Mouse (Mus musculus) T-helper 2 cell (primary cell): ENCODE measurements around the gene Chac1.

Experiments
- in situ Hi-C: fragments of 300-600 bp; cut with MboI, MseI; formaldehyde crosslinking; loops from one replicate; pipeline ENCODE4 v1.15.1; 2025; ENCODE audit warnings: high pct_unique_total_duplicates

The Chac1 gene

GRCm38 (mm10) chr2:119377286-119377685 is 26.3 kb downstream of the Chac1 start:
- in situ Hi-C loops = no loop called here

GRCm38 (mm10) chr2:119377826-119378225 is 26.8 kb downstream of the Chac1 start:
- in situ Hi-C loops = no loop called here

GRCm38 (mm10) chr2:119379455-119379854 is 28.4 kb downstream of the Chac1 start:
- in situ Hi-C loops = no loop called here

- in situ Hi-C loops = no loop called here
Observed at GRCm38 (mm10) chr2:119388266-119388665, 37.2 kb downstream of the Chac1 start.

GRCm38 (mm10) chr2:119389992-119390391 is 39.0 kb downstream of the Chac1 start:
- in situ Hi-C loops = no loop called here

- in situ Hi-C loops = no loop called here
Observed at GRCm38 (mm10) chr2:119398252-119398651, 47.2 kb downstream of the Chac1 start.

- in situ Hi-C loops = no loop called here
Observed at GRCm38 (mm10) chr2:119398665-119399064, 47.6 kb downstream of the Chac1 start.

GRCm38 (mm10) chr2:119399313-119399712 is 48.3 kb downstream of the Chac1 start:
- in situ Hi-C loops = no loop called here
